Mouse (Mus musculus): ENCODE measurements around the gene Foxp4.

Gene Foxp4

GRCm38 (mm10) chr17:47887381-47888154 lies 36.9 kb downstream of the Foxp4 start:
- no peak for TF ChIP-seq GATA4 (IDR thresholded peaks at IDR 0.05; ENCODE audit: insufficient replicate concordance, low read length)

- no peak for TF ChIP-seq GATA4 (IDR thresholded peaks at IDR 0.05; ENCODE audit: insufficient replicate concordance, low read length)
Measured at GRCm38 (mm10) chr17:47883099-47883498, 41.3 kb downstream of the Foxp4 start.

GRCm38 (mm10) chr17:47881330-47881729 lies 43.1 kb downstream of the Foxp4 start:
- no peak for TF ChIP-seq GATA4 (IDR thresholded peaks at IDR 0.05; ENCODE audit: insufficient replicate concordance, low read length)

GRCm38 (mm10) chr17:47879207-47879606 lies 45.2 kb downstream of the Foxp4 start:
- TF ChIP-seq GATA4 (IDR thresholded peaks at IDR 0.05; ENCODE audit: insufficient replicate concordance, low read length), result no peak

GRCm38 (mm10) chr17:47878378-47879089 lies 45.9 kb downstream of the Foxp4 start:
- no peak for TF ChIP-seq GATA4 (IDR thresholded peaks at IDR 0.05; ENCODE audit: insufficient replicate concordance, low read length)

- TF ChIP-seq GATA4 (IDR thresholded peaks at IDR 0.05; ENCODE audit: insufficient replicate concordance, low read length), result no peak
Measured at GRCm38 (mm10) chr17:47877715-47878377, 46.6 kb downstream of the Foxp4 start.

GRCm38 (mm10) chr17:47876776-47877714 lies 47.4 kb downstream of the Foxp4 start:
- no peak for TF ChIP-seq GATA4 (IDR thresholded peaks at IDR 0.05; ENCODE audit: insufficient replicate concordance, low read length)

- TF ChIP-seq GATA4 (IDR thresholded peaks at IDR 0.05; ENCODE audit: insufficient replicate concordance, low read length), result no peak
Measured at GRCm38 (mm10) chr17:47873341-47873791, 51.1 kb downstream of the Foxp4 start.

- TF ChIP-seq GATA4 (IDR thresholded peaks at IDR 0.05; ENCODE audit: insufficient replicate concordance, low read length), result no peak
Measured at GRCm38 (mm10) chr17:47872311-47873011, 52.0 kb downstream of the Foxp4 start.

- no peak for TF ChIP-seq GATA4 (IDR thresholded peaks at IDR 0.05; ENCODE audit: insufficient replicate concordance, low read length)
Measured at GRCm38 (mm10) chr17:47869874-47870273, 54.6 kb downstream of the Foxp4 start.

- TF ChIP-seq GATA4 (IDR thresholded peaks at IDR 0.05; ENCODE audit: insufficient replicate concordance, low read length), result no peak
Measured at GRCm38 (mm10) chr17:47866037-47866436, 58.4 kb downstream of the Foxp4 start.

GRCm38 (mm10) chr17:47864496-47864895 lies 59.9 kb downstream of the Foxp4 start:
- TF ChIP-seq GATA4 (IDR thresholded peaks at IDR 0.05; ENCODE audit: insufficient replicate concordance, low read length), result no peak

- TF ChIP-seq GATA4 (IDR thresholded peaks at IDR 0.05; ENCODE audit: insufficient replicate concordance, low read length), result no peak
Measured at GRCm38 (mm10) chr17:47863437-47863836, 61.0 kb downstream of the Foxp4 start.

- no peak for TF ChIP-seq GATA4 (IDR thresholded peaks at IDR 0.05; ENCODE audit: insufficient replicate concordance, low read length)
Measured at GRCm38 (mm10) chr17:47863023-47863422, 61.4 kb downstream of the Foxp4 start.
